Mouse (Mus musculus) heart, postnatal 10 days (tissue): ENCODE data around the gene Hist2h2be. TPM values are rescaled to one million over a fixed set of nuclear protein-coding genes. Genes with fewer than 3 reads are reported as not detected.
"Not testable (repeated sequence)": the region's sequence is repeated elsewhere in the genome, so short reads cannot be mapped to it uniquely, and the experiment has no call there.

Source experiments
- DNase-seq, 2 experiments: peaks; one replicate each; pipeline ENCODE4 v3.0.0; 2021
- intact Hi-C: fragments of 180-260 bp; cut with DNase I; formaldehyde crosslinking; loops from one replicate; pipeline ENCODE4 v1.15.1; 2025
- total RNA-seq, 2 experiments: library from RNA; stranded (reverse); gene quantifications; 2 replicates each; pipeline ENCODE4 v1.2.3; 2021

The Hist2h2be gene
- total RNA-seq, 2 experiments from 2014 or later: 4.6 to 5.9 TPM

- intact Hi-C loops: loop anchor here (2.0 kb wide), 1 partner anchor 15 kb away; no protein-coding TSS in a partner anchor
- no peak for DNase-seq
Measured at GRCm38 (mm10) chr3:96237335-96237903, 16.5 kb downstream of the Hist2h2be start.

- DNase-seq: no peak
- intact Hi-C loops: loop anchor here (2.0 kb wide), 1 partner anchor 15 kb away; no protein-coding TSS in a partner anchor
Measured at GRCm38 (mm10) chr3:96237904-96238511, 17.1 kb downstream of the Hist2h2be start.

GRCm38 (mm10) chr3:96238954-96239793 lies 18.3 kb downstream of the Hist2h2be start, which contains the start of gene Hist2h3c2:
Hist2h3c2 (minus strand) TSS chr3:96239127.
- intact Hi-C loops: not testable (repeated sequence)
- peak; percentile 62 to 65 for DNase-seq

GRCm38 (mm10) chr3:96239949-96240798 lies 19.3 kb downstream of the Hist2h2be start, which contains the start of gene Hist2h2aa2:
Hist2h2aa2 (minus strand) TSS chr3:96240276.
- intact Hi-C loops: not testable (repeated sequence)
- peak; percentile 96 to 98 for DNase-seq

- intact Hi-C loops: no loop called here
- no peak for DNase-seq
Measured at GRCm38 (mm10) chr3:96240799-96241197, 19.9 kb downstream of the Hist2h2be start.

- DNase-seq: no peak
- intact Hi-C loops: no loop called here
Measured at GRCm38 (mm10) chr3:96243921-96244572, 23.1 kb downstream of the Hist2h2be start.

GRCm38 (mm10) chr3:96245003-96245886 lies 24.3 kb downstream of the Hist2h2be start, which contains the start of gene Hist2h2aa1:
Hist2h2aa1 (plus strand) TSS chr3:96245497.
- DNase-seq: peak; percentile 89 to 91
- intact Hi-C loops: not testable (repeated sequence)

GRCm38 (mm10) chr3:96246018-96246417 lies 25.1 kb downstream of the Hist2h2be start:
- intact Hi-C loops, DNase-seq: not testable (repeated sequence)

GRCm38 (mm10) chr3:96246427-96246856 lies 25.5 kb downstream of the Hist2h2be start, which contains the start of gene Hist2h3c1:
Hist2h3c1 (plus strand) TSS chr3:96246685.
- intact Hi-C loops, DNase-seq: not testable (repeated sequence)

- DNase-seq: no peak
- intact Hi-C loops: no loop called here
Measured at GRCm38 (mm10) chr3:96247356-96248140, 26.6 kb downstream of the Hist2h2be start.

- DNase-seq: no peak
- intact Hi-C loops: no loop called here
Measured at GRCm38 (mm10) chr3:96248141-96249033, 27.5 kb downstream of the Hist2h2be start.

- no peak for DNase-seq
- intact Hi-C loops: no loop called here
Measured at GRCm38 (mm10) chr3:96249034-96249345, 28.1 kb downstream of the Hist2h2be start.

- intact Hi-C loops: no loop called here
- DNase-seq: no peak
Measured at GRCm38 (mm10) chr3:96250890-96251289, 30.0 kb downstream of the Hist2h2be start.

GRCm38 (mm10) chr3:96251787-96252186 lies 30.9 kb downstream of the Hist2h2be start:
- intact Hi-C loops: no loop called here
- DNase-seq: no peak

GRCm38 (mm10) chr3:96254683-96255355 lies 33.9 kb downstream of the Hist2h2be start:
- no peak for DNase-seq
- intact Hi-C loops: no loop called here

GRCm38 (mm10) chr3:96255926-96256593 lies 35.1 kb downstream of the Hist2h2be start:
- DNase-seq: no peak
- intact Hi-C loops: no loop called here
